Mouse (Mus musculus): ENCODE measurements around the gene Fam118b.

Fam118b gene

DNA sequence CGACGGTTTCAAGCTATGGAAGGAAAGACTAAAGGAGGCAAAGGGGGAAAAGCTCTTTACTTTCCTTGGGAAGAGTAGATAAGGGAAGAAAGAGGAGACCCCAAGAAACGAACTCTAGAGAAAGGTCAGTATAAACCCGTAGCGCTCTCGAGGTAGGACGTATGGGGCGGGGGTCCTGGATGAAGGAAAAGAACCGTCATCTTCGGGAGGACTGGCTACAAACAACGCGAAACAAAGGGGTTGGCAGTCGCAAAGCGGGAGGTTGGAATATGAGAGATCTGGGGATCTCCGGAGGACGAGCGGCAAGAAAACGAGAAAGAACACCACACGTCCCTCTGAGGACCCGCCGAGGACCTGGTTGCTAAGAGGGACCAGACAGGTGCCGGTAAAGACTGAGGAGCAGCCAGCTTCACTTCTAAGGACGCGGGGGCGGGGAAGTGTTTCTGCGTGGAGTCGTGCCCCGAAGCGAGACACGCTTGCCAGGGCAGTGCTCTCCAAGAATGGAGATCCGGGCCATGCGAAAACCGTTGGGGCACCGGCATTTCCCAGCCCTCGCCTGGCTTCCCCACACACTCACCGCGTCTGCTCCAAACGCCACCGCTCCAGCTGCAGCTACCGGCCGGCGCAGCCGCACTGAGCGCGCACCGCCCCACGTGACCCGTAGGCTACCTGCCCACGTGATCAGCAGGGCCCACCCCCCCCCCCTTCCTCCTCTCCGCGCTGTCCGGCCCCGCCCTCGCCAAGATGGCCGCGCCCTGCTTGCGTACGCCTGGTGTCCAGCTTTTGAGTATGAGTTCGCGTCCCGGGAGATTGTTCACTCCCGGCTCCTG lies at the start of gene Fam118b, which contains the start of gene Rpusd4:
TSS of gene Fam118b (minus strand) at position 660 of the 830 bp plus-strand sequence.
TSS of gene Rpusd4 (plus strand) at position 720 of the 830 bp plus-strand sequence.
- DNase-seq: peak; percentile 95 to 97

GRCm38 (mm10) chr9:35316771-35317211 lies 49.2 kb upstream of the Fam118b start:
- DNase-seq: no peak

GRCm38 (mm10) chr9:35314254-35314653 lies 46.6 kb upstream of the Fam118b start:
- no peak for DNase-seq

DNA sequence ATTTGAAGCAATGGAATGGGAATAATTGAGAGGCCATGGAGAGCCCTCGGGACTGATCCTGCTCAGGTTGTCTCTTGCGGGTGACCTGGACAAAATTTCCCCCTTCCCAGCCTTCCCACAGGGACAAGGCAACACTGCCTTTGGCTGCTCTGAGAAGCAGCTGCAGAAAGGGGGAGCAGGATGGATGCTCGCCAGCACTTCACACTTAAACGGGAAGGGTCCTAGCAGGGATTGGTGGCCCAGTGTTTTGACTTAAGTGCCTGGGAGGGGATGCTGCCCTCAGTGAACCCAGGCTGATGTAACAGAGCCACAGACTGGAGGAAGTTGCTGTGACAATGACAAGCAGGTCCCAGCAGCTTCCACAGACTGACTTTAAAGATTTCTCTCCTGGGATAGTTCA lies 46.0 kb upstream of the Fam118b start:
- no peak for DNase-seq

DNA sequence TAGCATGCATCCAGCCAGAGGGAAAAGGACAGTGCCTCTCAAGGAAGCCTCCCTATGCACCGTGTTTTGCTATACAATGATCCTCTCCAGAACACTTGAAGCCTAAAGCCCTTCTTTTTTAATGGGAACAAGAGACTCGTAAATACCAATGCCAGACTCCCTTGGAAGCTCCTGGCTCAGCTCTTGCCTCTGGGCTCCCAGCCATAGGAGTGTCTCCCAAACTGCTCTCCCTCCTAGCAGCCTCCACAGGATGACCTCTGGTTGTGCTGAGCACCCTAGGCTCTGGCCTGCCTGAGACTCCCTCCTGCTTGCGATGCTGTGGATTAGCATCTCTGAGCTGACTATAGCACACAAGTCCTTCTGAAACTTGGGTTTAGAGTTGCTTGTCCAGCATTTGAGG lies 44.9 kb upstream of the Fam118b start:
- DNase-seq: peak; percentile 76 to 77

DNA sequence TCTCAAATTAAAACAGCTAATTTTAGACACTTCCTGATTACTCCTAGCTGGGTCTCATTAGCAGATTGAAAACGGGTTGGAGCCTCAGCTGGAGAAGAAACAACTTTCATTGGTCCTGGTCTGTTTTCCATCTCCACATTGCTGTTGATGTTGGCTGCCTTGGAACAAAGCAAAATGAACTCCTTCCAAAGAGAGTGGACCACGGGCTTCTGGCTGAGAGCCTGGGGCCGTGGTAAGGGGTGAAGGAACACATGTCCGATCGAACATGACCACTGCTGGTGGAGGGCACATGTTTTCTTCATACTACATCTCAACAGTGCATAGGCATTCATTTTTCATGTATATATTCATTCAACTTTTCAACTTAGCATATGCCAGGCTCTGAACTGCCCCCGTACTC lies 42.8 kb upstream of the Fam118b start:
- no peak for DNase-seq

- DNase-seq: peak; percentile 61 to 63
These were observed 39.9 kb upstream of the Fam118b start for GRCm38 (mm10) chr9:35307461-35307860.

GRCm38 (mm10) chr9:35302172-35302571 lies 34.6 kb upstream of the Fam118b start:
- DNase-seq: no peak

GRCm38 (mm10) chr9:35297791-35298190 lies 30.2 kb upstream of the Fam118b start:
- no peak for DNase-seq

- DNase-seq: no peak
These were observed 25.9 kb upstream of the Fam118b start for GRCm38 (mm10) chr9:35293465-35293864.

GRCm38 (mm10) chr9:35290916-35291315 lies 23.3 kb upstream of the Fam118b start:
- no peak for DNase-seq

- DNase-seq: no peak
These were observed 22.8 kb upstream of the Fam118b start for GRCm38 (mm10) chr9:35290417-35290816.

- DNase-seq: no peak
These were observed 22.4 kb upstream of the Fam118b start for GRCm38 (mm10) chr9:35289992-35290391.

DNA sequence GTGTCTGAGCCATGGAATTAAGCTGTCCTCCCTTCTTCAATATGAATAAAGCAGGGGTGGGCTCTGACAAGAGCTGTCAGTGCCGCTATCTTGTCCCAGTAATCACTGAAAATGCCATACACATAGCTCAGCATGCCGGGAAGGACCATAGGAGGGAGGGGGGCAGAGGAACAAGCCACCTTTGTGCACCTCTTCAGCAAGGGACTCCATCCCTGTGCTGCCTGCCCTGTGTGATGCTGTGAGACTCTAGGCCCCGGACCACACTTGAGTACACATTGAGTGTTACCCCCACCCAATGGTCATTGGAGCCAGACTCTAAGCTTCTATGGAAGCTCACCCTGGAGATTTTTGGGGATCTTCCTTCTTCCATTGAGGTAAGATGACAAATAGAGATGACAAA lies 18.7 kb upstream of the Fam118b start:
- DNase-seq: no peak

GRCm38 (mm10) chr9:35284351-35284750 lies 16.7 kb upstream of the Fam118b start:
- DNase-seq: no peak

GRCm38 (mm10) chr9:35283415-35284069 lies 15.9 kb upstream of the Fam118b start:
- no peak for DNase-seq

DNA sequence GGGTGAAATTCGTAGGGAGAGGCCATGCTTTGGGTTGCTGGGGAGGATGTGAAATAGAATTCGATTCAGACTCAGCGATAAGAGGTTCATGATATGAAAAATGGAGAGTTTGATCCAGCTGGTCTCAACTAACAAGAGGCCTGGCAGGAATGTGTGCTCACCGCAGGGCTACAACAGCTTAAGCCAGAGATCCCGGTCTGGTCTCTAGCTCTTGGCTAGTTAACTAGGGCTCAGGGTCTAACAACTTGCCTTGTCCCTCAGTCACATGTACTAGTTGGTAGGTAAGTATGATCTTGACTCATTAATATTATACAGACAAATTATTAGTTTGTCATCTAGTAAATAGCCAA lies 15.2 kb upstream of the Fam118b start:
- peak in 1 of 2 experiments; percentile 25 for DNase-seq

DNA sequence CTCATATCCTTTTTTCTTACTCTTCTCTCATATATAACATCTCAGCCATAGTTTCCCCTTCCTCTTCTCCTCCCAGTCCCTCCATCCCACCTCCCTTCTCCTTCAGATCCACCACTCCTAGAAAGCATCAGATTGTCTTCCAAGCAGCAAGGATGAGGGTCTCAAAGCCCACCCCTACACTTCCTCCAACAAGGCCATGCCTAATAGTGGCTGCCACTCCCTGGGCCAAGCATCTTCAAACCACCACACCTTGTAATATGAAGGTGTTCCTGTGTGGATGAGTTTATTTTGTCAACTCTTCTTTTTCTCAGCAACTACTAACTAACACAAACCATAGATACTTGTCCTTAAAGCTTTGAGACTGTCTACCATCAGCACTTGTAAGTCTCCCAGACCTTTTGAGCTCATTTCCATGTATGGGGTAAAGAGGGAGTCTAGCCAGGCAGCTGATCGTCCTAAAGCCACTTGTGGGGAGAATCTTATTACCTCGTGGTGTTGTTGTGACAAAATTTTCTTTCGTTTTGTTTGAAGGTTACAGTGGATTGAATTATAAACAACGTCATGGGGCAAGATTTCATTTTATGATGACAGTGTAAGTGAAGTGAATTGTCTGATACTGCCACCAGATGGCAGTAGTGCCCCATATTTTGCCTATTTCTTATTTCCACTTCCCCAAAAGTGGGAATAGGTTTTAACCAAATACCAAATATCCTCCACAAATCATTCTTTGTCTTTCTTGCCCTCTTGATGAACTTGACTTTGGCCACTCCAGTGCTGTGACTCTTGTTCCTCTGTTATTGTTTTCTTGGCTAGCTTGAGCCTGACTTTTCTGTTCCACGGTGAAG lies 14.6 kb upstream of the Fam118b start:
- DNase-seq: peak; percentile 61 to 76

DNA sequence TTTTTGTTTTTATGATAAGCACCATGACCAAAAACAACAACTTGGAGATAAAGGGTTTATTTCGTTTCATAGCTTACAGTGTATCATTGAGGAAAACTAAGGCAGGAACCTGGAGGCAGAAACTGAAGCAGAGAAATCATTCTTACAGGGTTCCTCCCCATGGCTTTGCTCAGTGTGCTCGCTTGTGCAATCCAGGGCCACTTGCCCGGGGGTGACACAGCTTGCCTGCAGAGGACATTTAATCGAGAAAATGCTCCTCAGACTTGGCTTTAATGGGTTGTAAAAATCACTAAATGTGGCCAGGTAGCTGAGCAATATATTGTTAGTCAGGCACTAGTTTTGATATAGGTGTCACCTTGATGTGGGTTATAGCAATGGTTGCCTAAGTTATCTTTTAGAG lies 10.8 kb upstream of the Fam118b start:
- no peak for DNase-seq

DNA sequence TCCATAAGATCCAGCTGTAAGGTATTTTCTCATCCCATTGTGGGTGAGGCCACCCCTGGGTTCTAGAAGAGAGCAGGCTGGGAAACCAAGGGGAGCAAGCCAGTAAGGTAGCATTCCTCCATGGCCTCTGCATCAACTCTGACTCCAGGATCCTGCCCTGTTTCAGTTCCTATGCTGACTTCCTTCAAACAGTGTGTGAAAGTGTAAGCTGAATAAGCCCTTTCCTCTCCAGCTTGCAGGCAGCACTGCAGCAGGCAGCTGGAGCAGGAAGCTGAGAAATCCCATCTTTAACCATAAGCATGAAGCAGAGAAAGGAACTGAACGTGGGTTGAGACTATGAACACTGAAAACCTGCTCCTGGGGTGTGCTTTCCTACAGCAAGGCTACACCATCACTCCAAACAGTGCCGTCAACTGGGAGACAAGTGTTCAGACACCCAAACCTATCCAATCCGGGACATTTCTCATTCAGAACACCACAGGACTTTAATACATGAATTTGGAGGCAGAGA lies 10.3 kb upstream of the Fam118b start:
- DNase-seq: no peak

DNA sequence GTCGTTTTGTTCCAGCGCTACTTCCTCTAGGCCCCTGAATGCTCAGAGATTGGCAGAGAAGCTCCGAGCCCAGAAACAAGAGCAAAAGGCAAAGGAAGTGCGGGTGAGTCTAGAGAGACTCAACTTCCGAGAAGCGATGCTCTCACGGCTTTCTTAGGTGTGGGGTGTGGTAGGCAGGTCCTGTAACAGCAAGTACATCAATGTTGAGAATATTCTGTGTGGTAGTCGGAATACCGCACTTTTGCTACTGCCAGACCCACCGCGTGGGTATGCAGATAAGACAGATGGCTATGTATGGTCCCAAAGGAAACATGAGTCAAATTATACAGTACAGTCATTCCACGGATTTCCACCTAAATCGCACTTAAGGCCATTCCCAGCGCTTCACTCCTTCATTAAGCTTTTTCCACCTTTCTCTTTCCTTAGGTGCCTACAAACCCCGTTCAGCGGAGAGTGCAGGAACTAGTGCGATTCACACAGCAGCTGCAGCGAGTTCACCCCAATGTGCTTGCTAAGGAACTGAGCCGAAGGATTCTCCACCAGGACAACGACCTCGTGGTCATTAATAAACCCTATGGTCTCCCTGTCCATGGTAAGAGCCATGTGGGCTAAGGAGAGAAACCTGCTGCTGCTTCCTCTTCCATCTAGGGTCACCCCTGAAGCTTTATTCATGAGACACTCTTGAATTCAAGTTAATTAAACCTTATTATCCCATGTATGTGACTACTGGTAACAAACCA lies 541 bp upstream of the Fam118b start:
- no peak for DNase-seq

- DNase-seq: no peak
These were observed 3.1 kb downstream of the Fam118b start for GRCm38 (mm10) chr9:35264509-35264908.

Data from cerebellum, postnatal 25 days (tissue).